Mouse (Mus musculus): ENCODE results near the gene Npepps.
A peak's percentile ranks its signal among the peaks of the same experiment; 100 is the strongest.
"Not testable (repeated sequence)": the region's sequence is repeated elsewhere in the genome, so short reads cannot be mapped to it uniquely, and the experiment has no call there.

The Npepps gene

DNA sequence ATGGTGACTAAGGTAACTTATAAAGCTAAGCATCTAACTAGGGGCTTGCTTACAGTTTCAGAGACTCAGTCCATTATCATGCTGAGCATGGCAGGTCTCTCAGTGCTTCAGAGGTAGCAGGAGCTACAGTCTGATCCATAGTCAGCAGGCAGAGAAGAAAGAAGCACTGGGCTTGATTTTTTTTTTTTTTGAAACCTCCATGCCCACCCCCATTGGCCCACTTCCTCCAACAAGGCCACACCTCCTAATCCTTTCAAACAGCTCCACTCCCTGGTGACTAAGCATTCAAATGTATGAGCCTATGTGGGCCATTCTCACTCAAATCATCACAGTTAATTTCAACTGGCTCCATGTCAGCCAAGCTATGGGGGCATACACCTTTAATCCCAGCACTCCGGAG, 12.3 kb upstream of the Npepps start:
- DNase-seq, result no peak

- peak in 1 of 2 experiments; percentile 28 for DNase-seq
These were observed 9.1 kb upstream of the Npepps start for GRCm38 (mm10) chr11:97289276-97290230.

DNA sequence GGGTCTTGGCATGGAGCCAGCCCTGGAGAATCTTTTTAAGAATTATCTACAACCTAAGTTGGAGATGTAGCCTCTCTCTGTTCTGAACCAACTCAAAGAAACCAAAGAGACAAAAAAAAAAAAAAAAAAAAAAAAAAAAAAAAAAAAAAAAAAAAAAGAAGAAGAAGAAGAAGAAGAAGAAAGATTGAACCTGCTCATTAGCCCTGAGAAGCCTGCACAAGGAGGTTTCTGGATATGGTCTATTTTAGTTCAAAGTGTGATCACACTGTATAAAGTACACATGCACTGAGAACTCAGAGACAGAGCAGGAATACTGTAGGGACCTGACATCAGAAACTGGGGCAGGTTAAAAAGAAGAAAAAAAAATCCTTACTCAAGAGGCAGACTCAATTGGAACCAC, 7.2 kb upstream of the Npepps start:
- DNase-seq, result no peak

GRCm38 (mm10) chr11:97286973-97287372, 6.5 kb upstream of the Npepps start:
- DNase-seq, result no peak

GRCm38 (mm10) chr11:97285852-97286775, 5.7 kb upstream of the Npepps start:
- DNase-seq, result no peak

GRCm38 (mm10) chr11:97284854-97285253, 4.4 kb upstream of the Npepps start:
- DNase-seq, result no peak

- DNase-seq, result no peak
These were observed 1.7 kb upstream of the Npepps start for GRCm38 (mm10) chr11:97282179-97282578.

GRCm38 (mm10) chr11:97279405-97280215, 828 bp downstream of the Npepps start:
- DNase-seq, result peak in 1 of 2 experiments; percentile 56

DNA sequence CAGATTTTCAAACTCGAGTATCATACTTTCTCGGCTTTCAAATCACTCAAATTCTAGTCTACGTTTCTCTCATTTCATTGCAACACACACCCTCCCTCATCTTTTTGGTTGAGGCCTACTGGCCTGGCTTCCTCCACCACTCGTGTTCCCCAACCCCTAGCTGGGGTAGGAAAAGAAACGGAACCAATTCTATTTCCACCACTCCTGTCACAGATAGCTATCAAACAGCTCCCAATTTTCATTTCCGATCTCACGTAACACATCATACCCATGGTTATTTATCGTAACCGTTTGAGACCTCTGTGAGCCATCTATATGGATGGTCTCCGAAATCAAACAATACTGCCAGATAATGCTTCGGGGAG, 1.4 kb downstream of the Npepps start:
- peak in 1 of 2 experiments; percentile 13 for DNase-seq

DNA sequence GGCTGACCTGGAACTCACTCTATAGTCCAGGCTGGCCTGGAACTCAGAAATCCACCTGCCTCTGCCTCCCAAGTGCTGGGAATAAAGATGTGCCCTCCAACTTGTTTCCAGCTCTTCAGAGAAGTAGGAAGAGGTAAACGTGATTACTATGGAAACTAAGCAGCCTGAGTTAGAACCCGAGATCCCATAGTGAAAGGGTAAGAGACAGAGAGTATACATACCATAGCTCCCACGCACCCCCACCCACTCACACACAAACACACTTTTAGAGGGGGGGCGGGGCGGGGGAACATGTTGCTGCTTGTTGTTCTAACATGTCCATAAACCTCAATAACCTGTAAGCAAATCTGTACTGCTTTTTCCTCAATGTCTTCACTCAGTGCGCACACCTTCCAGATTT, 2.0 kb downstream of the Npepps start:
- no peak for DNase-seq

DNA sequence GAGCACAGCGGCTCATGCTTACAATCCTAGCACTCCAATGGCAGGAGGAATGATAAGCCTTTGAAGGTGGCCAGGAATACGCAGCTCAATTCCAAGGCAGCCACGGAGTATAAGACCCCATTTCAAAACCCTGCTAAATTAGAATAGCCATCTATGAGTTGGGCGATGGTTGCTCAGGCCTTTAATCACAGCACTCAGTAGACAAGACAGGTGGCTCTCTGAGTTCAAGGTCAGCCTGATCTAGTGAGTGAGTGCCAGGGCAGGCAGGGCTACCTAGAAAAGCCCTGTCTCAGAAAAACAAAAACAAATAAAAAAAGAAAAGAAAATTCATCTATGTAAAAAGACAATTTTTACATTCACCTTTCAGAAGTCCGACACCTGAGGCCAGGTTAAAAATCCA, 3.3 kb downstream of the Npepps start:
- DNase-seq, result no peak

- no peak for DNase-seq
These were observed 4.4 kb downstream of the Npepps start for GRCm38 (mm10) chr11:97276019-97276418.

DNA sequence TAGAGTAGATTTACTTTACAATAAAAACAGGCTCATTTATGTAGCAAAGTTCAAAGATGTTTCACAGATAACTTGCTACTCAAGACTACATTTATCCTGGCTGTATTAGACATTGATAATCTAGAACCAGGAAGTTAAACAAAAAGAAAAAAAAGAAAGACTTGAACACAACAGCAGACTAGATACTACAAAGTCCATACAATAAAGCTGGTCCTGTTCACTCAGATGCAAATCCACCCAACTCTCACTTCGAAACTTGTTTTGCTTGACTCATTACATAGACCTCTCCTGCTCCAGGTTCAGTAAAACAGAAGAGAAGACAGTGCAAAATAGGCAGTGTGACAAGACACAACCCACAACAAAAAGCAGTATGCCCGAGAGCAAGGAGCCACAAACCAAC, 5.1 kb downstream of the Npepps start:
- no peak for DNase-seq

- DNase-seq, result not testable (repeated sequence)
These were observed 5.5 kb downstream of the Npepps start for GRCm38 (mm10) chr11:97274947-97275346.

DNA sequence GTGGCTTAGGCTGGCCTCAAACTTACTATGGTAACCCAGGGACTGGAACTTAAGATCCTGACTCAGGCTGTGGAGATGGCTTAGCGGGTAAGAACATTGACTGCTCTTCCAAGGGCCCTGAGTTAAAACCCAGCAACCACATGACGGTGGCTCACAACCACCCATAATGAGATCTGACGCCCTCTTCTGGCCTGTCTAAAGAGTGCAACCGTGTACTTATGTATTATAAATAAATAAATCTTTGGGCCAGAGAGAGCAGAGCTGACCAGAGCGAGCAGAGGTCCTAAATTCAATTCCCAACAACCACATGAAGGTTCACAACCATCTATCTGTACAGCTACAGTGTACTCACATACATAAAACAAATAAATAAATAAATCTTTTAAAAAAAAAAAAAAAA, 6.8 kb downstream of the Npepps start:
- no peak for DNase-seq

GRCm38 (mm10) chr11:97272835-97273234, 7.6 kb downstream of the Npepps start:
- DNase-seq, result no peak

- DNase-seq, result not testable (repeated sequence)
These were observed 10.4 kb downstream of the Npepps start for GRCm38 (mm10) chr11:97270004-97270403.

DNA sequence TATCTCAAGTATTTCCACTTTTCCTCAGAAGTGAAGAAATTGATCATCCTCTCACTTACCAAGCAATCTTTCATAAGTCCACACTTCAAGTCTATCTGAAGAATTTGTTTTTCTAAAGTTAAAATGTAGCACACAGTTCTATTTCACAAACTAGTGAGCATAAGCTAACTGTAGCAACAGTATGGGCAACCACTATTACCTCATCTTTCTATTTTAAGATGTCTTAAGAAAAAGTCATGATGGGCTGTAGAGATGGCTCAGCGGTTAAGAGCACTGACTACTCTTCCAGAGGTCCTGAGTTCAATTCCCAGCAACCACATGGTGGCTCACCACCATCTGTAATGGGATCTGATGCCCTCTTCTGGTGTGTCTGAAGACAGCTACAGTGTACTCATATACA, 13.9 kb downstream of the Npepps start:
- not testable (repeated sequence) for DNase-seq

- not testable (repeated sequence) for DNase-seq
These were observed 30.8 kb downstream of the Npepps start for GRCm38 (mm10) chr11:97249649-97250048.

- DNase-seq, result no peak
These were observed 33.8 kb downstream of the Npepps start for GRCm38 (mm10) chr11:97246510-97247159.

DNA sequence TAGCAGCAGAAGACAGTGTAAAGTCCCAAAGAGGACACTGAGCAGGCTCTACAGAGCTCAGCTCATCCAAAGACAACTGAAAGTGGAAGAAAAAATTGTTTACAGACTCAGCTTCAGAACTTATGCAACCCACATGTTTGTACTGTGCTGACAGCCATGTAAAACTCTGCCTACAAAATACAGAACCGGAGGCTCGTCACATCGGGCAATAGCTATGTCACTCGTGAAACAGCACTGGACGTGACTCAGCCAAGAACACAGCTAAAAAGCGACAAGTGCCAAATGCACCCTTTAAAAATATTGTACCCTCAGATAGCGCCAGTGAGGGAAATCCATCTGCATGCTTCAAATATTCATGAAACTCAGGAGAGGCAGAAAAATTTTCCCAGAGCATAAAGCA, 39.1 kb downstream of the Npepps start:
- DNase-seq, result no peak

GRCm38 (mm10) chr11:97237976-97238375, 42.5 kb downstream of the Npepps start:
- no peak for DNase-seq
